Mouse (Mus musculus) fibroblast of lung, adult 2 months (primary cell): ENCODE data around the gene Ube2c.

Experiments used
- DNase-seq: peaks from one replicate; pipeline ENCODE4 v3.0.0-alpha.2; 2011; ENCODE audit warnings: low read depth

The Ube2c gene

DNA sequence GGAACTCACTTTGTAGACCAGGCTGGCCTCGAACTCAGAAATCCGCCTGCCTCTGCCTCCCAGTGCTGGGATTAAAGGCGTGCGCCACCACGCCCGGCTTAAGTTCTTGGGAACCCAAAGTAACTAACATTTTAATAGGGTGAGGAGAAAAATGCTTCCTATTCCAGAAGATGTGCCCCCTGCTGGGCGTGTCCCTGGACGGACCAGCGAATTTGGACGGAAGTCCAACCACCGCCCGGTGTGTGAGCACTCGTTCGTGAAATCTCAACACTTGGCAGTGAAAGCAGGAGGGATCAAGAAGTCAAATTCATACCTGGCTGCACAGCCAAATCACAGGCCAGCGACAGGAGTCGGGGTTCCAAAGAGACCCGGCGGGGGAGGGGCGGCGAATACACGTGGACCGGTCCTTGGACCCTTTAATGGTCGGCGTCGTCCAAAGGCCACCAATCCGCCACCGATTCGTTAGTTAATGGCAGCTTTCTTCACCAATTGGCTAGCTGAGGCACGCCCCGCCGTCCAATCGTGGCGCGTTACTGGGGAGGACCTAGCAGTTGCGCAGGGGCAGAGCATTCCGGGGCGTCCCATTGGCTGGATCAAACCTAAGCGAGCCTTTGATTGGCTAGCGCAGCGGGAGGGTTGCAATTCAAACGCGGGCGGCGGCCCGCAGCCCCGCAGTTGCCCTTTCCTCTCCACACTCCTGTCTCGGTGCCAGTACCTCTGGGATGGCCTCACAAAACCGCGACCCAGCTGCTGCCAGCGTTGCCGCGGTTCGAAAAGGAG lies at the start of gene Ube2c:
TSS of gene Ube2c (plus strand) at position 641 of the 780 bp plus-strand sequence.
- DNase-seq: peak; percentile 97

DNA sequence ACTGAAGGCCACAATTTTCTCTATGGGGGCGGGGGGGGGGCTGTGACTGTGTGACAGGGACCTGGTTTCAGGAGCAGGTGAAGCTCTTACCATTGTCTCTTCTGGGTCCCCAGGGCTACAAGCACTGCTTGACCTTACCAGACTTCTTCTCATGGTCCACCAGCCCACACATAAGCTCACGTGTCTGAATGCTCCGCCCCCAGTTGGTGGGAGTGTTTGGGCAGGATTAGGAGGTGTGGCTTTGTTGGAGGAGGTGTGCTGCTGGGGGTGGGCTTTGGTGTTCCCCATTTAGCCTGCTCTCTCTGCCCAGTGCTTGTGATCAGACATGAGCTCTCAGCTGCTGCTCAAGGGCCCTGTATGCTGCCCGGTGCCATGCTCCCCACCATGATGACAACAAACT lies 46.4 kb upstream of the Ube2c start:
- no peak for DNase-seq

GRCm38 (mm10) chr2:164725895-164726619 lies 43.6 kb upstream of the Ube2c start:
- DNase-seq: no peak

DNA sequence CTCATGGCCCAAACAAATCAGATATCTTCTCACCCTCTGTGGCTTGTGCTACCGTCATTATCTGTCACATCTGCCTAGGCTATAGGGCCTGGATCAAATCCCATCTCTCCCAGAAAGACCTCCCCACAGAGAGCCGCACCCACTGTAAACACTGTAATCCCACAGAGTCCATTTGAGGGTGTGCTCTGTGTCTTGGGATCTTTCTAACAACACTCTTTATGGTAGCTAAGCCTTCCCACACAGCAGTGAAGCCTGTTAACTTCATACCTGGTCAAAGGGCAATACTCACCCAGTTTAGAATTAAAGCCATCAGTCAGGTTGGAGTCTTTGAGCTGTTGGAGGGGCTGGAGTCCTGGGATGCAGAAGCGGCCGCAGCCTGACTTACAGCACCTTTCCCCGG lies 38.0 kb upstream of the Ube2c start:
- DNase-seq: no peak

DNA sequence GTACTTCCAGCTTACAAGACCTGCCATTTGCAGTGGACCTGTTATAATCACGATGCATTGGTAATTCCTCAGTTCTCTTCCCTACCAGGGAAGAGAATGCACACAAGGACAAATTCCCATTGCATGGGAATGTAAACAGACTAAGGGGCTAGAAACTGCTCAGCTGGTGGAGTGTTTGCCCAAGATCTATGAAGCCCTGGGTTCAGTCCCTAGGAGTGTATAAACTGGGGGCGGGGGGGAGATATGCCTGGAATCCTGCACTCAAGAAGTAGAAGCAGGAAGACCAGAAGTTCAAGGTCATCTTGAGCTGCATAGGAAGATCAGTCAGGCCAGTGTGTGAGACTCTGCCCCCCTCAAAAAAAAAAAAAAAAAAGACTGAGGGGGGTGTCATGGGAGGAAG lies 36.4 kb upstream of the Ube2c start:
- no peak for DNase-seq

DNA sequence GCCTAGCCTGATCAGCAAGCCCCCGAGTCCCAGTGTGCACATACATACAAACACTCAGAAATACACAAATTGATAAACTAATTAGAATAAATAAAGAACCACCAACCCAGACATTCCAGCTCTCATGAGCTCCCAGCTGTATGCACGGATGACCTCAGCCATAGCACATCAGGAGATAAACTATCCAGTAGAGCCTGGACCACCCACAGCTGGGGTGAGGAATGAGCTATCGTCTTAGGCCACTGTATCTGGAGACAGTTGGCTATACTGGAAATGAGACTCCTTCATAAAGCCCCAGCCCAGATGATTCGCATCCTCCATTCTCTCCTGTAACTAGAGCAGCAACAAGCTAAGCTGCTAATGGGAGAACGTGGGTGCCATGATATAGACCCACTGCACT lies 34.9 kb upstream of the Ube2c start:
- no peak for DNase-seq

- no peak for DNase-seq
These were observed 34.3 kb upstream of the Ube2c start for GRCm38 (mm10) chr2:164735446-164735845.

DNA sequence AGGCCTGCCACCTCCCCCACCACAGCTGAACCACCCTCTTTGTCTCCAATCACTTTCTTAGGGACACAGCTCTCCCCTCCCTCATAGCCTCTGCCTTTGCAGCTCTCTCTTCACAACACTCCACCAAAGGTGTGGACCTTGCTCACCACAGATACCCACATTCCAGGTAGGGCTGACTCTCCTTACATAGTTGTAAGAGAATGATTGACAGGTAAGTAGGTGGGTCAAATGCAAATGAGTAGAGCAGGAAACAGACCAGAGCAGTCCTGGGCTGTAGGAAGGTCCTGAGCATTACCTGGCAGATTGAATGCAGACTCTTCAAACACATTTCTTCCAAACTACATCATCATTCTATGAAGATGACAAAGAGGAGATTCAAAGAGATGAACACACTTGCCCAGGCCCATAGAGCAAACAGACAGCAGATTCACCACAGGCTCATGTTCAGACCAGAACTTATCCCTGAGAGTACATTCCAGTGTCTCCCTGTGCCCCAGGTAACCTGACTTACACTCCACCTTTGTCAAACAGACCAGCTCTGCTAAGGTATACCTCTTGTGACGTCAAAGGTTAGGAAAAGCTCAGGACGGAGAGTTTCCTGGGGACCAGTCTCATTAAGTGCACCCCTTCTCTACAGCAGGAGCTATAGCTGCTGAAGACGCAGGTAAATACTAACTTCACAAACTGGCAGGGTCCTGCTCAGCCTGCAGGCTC lies 32.2 kb upstream of the Ube2c start:
- DNase-seq: no peak

GRCm38 (mm10) chr2:164739876-164740275 lies 29.8 kb upstream of the Ube2c start:
- DNase-seq: peak; percentile 87

GRCm38 (mm10) chr2:164744987-164745386 lies 24.7 kb upstream of the Ube2c start:
- DNase-seq: no peak

DNA sequence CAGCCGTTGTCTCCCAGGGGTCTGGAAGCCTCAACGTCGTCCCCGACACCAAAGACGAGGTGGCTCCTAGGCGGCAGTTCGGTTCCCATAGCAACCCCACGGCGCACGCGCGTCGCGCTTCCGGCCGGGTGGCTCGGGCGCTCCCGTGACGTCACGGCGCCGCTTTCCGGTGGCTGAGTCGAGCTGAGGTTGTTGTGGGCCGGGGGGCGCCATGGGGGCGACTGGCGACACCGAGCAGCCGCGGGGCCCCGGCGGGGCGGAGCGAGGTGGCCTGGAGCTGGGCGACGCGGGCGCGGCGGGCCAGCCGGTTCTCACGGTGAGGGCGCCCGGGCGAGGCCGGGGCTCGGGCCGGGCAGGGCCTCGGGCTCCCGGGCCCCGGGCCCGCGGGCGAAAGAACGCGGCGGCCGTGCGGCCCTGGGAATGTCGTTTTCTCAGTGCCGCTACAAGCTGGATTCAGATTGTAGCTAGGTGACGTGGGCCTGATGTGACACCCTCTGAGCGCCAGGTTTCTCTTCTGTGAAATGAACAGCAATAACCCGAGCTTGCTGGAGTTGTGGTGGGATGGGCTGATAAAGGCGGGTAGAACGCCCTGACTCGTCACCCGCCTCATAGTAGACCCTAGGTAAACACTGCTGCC lies 23.7 kb upstream of the Ube2c start, which contains the start of the genes Wfdc3 and Dnttip1:
TSS of gene Wfdc3 (minus strand) at position 89 of the 637 bp plus-strand sequence.
TSS of gene Dnttip1 (plus strand) at position 141 of the 637 bp plus-strand sequence.
- no peak for DNase-seq

GRCm38 (mm10) chr2:164746693-164747092 lies 23.0 kb upstream of the Ube2c start:
- DNase-seq: no peak

DNA sequence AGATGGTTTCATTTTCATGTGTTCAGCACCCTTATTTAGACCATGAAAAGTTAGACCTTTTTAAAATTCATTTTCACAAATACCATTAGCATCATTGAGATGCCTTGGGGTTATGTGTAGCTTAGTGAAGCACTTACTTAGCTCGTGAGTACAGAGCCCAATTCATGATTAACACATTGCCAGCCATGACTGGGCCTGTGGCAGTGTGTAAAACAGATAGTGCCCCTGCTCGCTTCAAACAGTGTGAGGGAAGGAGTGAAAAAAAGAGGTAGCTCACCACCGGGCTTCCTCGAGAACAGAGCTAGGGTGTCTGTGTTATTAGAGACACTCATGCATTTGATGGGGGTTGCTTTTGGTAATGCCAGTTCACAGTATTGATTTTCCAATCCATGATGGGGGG lies 21.5 kb upstream of the Ube2c start:
- DNase-seq: no peak

- DNase-seq: no peak
These were observed 20.7 kb upstream of the Ube2c start for GRCm38 (mm10) chr2:164748991-164749390.

- no peak for DNase-seq
These were observed 17.2 kb upstream of the Ube2c start for GRCm38 (mm10) chr2:164752454-164752853.

- DNase-seq: no peak
These were observed 15.6 kb upstream of the Ube2c start for GRCm38 (mm10) chr2:164754105-164754504.

- DNase-seq: no peak
These were observed 14.9 kb upstream of the Ube2c start for GRCm38 (mm10) chr2:164754800-164755199.

- no peak for DNase-seq
These were observed 11.9 kb upstream of the Ube2c start for GRCm38 (mm10) chr2:164757841-164758240.

- DNase-seq: no peak
These were observed 11.0 kb upstream of the Ube2c start for GRCm38 (mm10) chr2:164758692-164759091.

DNA sequence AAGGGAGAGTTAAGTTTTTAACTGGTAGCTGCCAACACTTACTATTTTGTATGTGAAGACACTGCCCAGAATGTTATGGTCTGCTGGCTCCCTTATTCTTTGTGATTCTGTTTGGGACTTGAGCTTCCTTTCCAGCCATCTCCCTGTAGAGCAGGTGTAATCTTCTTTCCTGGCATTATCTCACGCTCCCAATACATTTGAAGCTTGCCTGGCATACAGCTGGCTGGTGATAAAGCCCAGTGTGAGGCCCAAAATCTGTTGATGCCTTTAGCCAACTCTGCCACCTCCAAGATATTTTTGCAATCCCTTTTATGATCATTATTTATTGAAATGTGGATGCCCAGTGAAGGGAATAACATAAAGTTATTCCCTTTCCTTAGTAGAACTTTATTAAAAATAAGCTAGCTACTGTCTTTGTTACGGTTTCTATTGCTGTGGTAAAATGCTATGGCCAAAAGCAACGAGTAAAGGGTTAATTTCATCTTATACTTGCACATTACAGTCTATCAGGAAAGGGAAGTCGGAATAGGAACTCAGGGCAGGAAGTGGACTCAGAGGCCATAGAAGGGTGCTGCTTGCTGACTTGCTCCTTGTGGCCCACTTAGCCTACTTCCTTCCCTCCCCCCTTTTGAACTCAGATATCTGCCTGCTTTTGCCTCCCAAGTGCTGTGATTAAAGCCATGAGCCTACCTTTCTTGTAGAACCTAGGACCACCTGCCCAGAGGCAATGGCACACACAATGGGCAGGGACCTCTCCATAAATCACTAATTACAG lies 9.5 kb upstream of the Ube2c start:
- no peak for DNase-seq

- no peak for DNase-seq
These were observed 8.2 kb upstream of the Ube2c start for GRCm38 (mm10) chr2:164761502-164761901.
